Mouse (Mus musculus) skeletal muscle tissue, adult 2 months (tissue): ENCODE measurements at regions not wholly inside any gene's neighbourhood (a gene's known extent, or its start where the extent isn't known, plus 50 kb on each side); places are given as distances from the start of the nearest gene placed in this dataset.

Experiments
- DNase-seq: peaks from one replicate; pipeline ENCODE4 v3.0.0-alpha.2; 2012; ENCODE audit warnings: low read depth, low spot score

DNA sequence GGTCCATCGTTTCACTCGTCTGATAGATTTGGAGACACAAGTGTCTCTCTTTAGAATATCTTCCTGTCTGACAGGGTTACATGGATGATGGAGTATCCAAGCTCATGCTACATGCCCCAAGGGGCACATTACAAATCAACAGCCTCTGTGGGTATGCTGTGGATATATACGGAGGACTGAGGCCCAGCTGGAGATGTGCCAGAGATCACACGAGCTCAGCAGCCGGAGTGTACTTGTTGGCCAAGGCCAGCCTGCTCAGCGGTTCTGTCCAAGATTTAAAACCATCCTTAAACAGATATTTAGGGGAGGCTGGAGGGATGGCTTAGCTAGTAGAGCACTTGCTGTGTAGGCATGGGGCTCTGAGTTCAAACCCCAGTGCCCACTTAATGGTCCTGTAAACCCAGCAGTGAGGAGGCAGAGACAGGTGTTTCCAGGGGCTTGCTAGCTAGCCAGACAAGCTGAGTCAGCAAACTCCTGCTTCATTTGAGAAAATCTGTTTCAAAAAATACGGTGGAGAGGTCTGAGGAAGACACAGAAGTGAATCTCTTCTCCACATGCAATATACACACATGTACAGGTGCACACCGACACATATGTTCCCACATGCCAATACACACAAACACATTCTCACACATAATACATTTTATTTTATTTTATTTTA, 85.6 kb upstream of the Aldh1b1 start:
- no peak for DNase-seq

GRCm38 (mm10) chr4:45703997-45704396, 94.8 kb upstream of the Aldh1b1 start:
- no peak for DNase-seq

GRCm38 (mm10) chr4:45699601-45700000, 99.2 kb upstream of the Aldh1b1 start:
- DNase-seq = no peak

DNA sequence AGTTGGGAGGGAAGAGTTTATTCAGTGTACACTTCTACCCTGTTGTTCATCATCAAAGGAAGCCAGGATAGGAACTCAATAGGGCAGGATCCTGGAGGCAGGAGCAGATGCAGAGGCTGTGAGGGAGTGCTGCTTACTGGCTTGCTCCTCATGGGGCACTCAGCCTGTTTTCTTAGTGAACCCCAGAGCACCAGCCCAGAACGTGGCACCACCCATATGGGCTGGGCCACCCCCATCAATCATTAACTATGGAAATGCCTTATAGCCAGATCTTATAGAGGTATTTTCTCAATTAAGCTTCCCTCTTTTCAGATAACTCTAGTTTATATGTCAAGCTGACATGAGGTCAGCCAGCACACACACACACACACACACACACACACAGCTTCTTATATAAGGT, 103.6 kb upstream of the Aldh1b1 start:
- DNase-seq = no peak

DNA sequence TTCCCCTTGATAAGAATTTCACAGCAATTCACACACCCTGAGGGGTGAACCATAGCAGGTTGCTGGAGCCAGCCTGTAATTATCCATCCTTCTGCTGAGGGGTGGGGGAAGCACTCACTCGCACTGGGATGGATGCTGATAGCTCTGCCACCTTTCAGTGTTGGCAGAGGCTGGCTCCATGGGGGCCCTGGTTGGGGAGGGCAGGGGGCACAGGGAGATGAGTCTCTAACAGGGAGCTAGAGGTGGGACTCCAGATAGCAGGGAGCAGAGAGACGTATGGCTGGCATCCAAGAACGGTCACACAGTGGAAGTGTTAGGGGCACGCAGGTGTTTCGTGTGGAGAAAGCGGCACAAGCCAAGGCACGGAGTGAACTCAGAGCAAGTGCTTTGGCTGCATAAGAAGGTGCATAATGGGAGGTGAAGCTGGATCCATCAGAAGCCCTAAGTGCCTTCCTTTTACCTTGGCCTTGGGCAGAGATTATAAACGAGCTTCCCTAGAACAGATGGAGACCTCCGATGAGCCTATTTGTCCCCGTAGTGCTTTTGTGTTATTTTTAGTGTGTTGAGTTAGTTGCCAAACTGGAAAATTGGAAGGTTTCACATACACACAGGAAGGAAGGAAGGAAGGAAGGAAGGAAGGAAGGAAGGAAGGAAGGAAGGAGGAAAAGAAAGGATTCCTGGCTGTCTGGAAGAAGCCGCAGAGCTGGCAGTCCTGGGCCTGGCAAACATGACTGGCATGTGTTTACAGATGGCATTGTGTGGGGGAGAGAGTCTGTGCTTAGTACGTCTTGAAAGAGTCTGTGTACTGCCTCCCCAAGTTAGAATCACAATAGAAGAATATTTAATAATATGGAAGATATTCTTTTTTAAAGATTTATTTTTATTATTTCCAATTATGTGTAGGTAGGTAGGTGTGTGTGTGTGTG, 108.6 kb upstream of the Aldh1b1 start:
- DNase-seq = no peak

GRCm38 (mm10) chr4:45689572-45689971, 109.2 kb upstream of the Aldh1b1 start:
- DNase-seq = no peak

DNA sequence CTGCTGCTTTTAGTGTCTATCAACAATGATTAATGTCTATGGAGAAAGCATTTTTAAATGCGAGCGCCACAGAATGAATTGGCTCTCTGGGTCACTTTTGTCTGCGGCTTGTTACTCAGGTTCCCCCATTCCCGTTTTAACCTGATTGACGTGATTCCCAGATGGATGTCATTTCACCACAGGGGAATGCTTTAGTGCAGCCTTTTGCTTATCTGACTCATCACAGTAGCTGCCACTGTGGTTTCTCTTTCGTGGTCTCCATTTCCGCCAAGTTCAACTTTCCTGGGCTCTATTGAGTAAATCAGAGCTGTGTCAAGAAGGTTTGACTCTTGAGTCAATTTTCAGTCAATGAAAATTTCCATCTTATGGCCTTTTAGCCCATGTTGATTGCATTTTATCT, 110.6 kb upstream of the Aldh1b1 start:
- no peak for DNase-seq

DNA sequence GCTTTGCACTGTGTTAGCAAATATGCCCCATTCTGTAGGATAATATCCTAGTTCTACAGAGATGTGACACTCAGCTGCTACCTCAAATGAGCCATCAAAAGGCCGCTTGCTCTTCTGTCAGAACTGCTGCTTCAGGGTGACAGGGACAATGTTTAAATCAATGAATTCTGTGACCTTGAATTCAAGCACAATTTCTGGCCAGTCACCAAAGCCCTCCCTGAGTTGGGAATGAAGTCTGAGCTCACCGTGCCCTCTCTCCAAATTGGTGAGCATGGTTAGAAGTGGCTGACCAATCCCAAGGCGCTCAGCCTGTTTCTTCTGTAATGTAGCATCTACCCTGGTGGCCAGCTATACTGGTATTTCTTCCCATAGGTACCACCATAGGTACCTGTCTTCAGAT, 113.8 kb upstream of the Aldh1b1 start:
- DNase-seq = no peak

GRCm38 (mm10) chr4:45683205-45683604, 115.6 kb upstream of the Aldh1b1 start:
- peak; percentile 22 for DNase-seq

GRCm38 (mm10) chr4:45682746-45683145, 116.1 kb upstream of the Aldh1b1 start:
- DNase-seq = no peak

- DNase-seq = no peak
Measured at GRCm38 (mm10) chr4:45676137-45676536, 122.7 kb upstream of the Aldh1b1 start.

- DNase-seq = no peak
Measured at GRCm38 (mm10) chr4:45674291-45674690, 124.5 kb upstream of the Aldh1b1 start.

- DNase-seq = no peak
Measured at GRCm38 (mm10) chr4:45673081-45673819, 125.6 kb upstream of the Aldh1b1 start.

- DNase-seq = no peak
Measured at GRCm38 (mm10) chr4:45672262-45673076, 126.4 kb upstream of the Aldh1b1 start.

DNA sequence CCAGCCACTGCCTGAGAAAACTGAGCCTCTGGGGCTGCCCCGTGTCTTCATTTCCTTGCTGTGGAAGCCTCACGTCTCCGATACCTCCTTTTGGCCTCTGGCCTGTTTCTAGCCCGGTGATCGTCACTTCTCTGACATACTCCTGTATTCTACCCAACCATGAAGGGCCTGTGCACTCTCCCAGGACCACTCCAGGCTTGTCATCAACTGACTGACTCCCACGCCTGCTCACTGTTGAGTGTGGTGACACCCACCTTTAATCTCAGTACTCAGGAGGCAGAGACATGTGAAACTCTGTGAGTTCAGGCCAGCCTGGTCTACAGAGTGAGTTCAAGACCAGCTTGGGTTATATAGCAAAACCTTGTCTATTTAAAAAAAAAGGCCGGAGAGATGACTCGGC, 132.1 kb upstream of the Shb start:
- DNase-seq = no peak

DNA sequence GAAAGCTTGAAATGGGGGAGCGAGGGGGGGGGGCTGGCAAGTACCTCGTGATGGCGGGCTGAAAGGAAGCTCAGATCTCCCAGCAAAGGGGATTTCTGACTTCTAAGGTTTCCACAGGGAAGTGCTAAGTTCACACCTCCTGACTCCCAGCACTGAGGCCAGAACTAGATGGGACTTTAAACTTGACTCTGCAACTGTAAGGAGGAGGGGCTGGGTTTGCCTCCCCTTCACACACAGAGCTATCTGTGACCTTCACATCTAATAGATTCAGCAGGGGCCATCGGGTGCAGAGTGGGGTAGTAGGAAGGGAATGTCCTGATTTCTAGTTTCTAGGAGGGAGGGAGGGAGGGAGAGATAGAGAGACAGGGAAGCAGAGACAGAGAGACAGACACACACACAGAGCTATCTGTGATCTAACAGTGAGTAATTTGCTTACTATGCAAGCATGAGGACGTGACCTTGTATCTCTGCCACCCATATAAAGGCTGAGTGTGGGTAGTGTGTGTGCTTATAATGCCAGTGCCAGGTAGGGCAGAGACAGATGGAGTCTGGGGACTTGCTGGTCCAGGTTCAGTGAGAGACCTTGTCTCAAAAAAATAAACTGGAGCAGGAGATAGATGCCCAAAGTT, 125.2 kb upstream of the Shb start:
- DNase-seq = no peak

- no peak for DNase-seq
Measured at GRCm38 (mm10) chr4:45655780-45656179, 123.5 kb upstream of the Shb start.

DNA sequence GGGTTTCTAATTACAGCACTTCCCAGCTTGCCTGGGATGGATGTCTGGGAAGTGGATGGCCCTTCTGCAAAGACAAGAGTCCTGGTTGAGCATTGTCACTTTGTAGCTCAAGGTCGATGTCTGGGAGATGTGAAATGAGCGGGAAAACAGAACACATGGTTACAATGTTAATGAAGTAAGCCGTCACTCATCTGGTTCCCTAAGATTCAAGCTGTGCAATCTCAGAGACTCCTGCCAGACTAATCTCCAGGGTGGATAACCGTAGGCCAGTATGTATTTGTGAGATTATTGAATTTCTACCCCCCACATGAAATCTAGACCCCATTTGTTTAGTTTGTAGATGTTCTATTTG, 122.5 kb upstream of the Shb start:
- no peak for DNase-seq

GRCm38 (mm10) chr4:45654019-45654803, 121.9 kb upstream of the Shb start:
- no peak for DNase-seq

DNA sequence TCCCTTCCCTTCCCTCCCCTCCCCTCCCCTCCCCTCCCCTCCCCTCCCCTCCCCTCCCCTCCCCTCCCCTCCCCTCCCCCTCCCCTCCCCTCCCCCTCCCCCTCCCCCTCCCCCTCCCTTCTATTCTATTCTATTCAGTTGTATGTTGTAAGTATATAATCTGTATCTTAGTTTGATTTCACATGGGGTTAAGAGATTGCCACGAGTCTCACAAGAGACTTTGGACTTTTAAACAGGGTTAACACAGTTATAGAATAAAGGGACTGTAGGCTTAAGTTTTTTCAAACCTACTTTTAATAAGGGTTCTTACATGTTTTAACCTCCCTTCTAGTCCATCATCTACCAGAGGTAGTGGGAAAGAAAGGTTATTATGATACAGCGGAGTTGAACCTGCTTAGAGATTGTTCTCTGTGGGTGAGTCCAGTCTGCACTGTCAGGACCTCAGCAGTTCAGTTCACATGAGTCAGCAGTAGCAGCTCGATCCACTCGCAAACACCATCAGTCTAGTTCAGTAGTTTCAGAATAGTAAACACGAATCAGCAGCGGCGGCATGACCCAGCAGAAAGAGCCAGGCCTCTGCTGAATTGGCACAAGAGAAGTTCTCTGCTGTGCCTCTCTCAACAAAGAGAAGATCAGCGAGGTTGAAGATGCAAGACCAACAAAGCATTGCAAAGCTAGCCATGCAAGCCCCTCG, 116.8 kb upstream of the Shb start:
- DNase-seq = no peak
